Comparison of ENCODE assay signal across 15 mouse cellular contexts in genomic region chr3:36709521-36709920, GRCm38 (mm10).
"Had no signal": no experiment of that assay in that cellular context is flagged by ENCODE, and none has a peak within 500 bp of the region (broad histone marks: within the 10 kb centered on the region; RNA-seq: fewer than 3 reads in every experiment).

No protein-coding gene starts in this region.

- DNase-seq: retina, postnatal 1 day; right cerebral cortex, adult 18-20 months; right cerebral cortex, postnatal 14 days; right cerebral cortex, postnatal 25 days; right cerebral cortex, postnatal 4 days; spleen, adult 18-20 months; thymus, adult 18-20 months; thymus, adult 2 months; thymus, postnatal 14 days; thymus, postnatal 25 days; thymus, postnatal 36 days; thymus, postnatal 4 days had no signal

- H3K9me3 ChIP-seq: neural tube, embryonic 12.5 days; stomach, embryonic 15.5 days had no signal

- H3K27ac ChIP-seq: neural tube, embryonic 12.5 days; stomach, embryonic 15.5 days; stomach, postnatal 0 days had no signal

- H3K36me3 ChIP-seq: neural tube, embryonic 12.5 days; stomach, embryonic 15.5 days had no signal

- H3K9ac ChIP-seq: neural tube, embryonic 12.5 days; stomach, embryonic 15.5 days had no signal

- H3K27me3 ChIP-seq: neural tube, embryonic 12.5 days; stomach, embryonic 15.5 days had no signal

- H3K4me2 ChIP-seq: neural tube, embryonic 12.5 days; stomach, embryonic 15.5 days had no signal

- H3K4me1 ChIP-seq: neural tube, embryonic 12.5 days; stomach, embryonic 15.5 days had no signal

- H3K4me3 ChIP-seq: neural tube, embryonic 12.5 days; stomach, embryonic 15.5 days had no signal
